Mouse (Mus musculus): ENCODE data around the gene Gpc6.

The Gpc6 gene

DNA sequence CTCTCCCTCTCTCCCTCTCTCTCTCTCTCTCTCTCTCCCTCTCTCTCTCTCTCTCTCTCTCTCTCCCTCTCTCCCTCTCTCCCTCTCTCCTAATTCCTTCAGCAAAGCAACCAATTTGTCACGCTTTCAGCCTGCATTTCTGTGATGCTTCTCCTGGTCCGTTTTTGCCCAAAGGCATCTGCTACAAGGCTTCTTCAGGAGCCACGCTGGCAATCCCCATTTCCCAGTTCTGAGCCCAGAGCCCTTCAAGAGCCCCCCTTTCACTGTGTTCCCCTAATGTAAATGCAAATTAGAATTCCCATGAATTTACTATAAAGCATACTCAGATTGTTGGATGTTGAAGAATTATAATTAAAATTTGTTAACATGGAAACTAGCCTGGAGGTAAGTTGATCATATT lies 686.0 kb downstream of the Gpc6 start:
- no peak for DNase-seq (ENCODE audit: low spot score in 2 of 2)

DNA sequence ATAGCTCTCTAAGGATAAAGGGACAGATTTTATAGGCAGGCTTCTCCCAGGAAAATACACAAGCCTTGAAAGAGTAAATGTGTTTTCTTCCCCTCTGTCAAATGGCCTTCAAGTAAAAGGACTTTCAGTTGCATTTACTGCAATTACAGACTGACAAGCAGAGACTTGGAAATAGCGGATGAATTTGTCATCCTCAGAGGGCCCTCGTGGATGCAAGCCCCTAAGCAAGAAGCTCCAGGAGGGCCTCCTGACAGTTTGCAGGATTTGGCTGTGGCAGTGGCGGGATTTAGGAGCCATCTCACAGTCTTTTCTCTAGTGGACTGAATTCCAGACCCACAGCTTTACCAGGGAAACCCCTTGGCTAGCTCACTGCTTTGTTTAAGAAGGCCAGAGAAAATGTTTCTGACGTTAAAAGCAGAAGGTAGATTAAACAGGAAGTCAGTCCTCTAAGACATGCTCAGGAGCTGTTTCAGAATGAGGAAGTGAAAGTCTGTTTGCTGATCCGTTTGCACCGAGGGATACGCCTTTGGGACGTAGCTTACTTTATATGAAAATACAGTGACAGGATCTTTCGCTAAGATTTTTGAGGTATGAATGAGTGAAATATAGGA lies 700.1 kb downstream of the Gpc6 start:
- no peak for DNase-seq (ENCODE audit: low spot score in 2 of 2)

DNA sequence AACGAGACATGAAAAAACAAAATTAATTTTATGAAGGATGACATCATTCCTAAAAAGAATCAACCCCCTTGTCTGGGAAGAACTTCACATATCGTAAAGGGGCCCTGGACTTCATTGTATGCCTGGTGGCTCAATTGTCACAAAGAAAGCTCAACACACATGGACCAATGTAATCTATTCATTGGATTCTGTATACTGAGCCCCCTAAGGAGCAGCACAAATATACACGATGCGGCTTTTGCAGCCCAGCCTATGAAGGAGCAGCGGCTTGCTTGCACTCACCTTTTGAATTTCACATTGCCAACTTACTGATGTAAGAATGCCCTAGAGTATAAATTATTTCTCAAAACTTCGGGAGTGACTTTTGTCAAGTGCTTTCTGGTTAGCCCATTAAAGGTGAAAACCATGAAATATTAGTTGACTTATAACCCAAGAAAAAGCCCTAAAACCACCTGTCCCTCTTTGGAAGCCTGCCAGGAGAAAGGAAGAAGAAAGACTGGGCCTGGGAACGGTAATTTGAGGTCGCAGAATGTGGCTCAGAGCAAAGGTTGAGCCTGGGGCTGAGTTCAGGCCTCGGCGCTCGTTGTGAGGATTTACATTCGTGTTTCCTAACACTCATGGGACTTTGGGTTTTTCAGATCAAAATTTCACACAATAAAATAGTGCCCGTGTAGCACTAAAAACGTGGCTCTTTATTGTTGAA lies 709.3 kb downstream of the Gpc6 start:
- no peak for DNase-seq (ENCODE audit: low spot score in 2 of 2)

DNA sequence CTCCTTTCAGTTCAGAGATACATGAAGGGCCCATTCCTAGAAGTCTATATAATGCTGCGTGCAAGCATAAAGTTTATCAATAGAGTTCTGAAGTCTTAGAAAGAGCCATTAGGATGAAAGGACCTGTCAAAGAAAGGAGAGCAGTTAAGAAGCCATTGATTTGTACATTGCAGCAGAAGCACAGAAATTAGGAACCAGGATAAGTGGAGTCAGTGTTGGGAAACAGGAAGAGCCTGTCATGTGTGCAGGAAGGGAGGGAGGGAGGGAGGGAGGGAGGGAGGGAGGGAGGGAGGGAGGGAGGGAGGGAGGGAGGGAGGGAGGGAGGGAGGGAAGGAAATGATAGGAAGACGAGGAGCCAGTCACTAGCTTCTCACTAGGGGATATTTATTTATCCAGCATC lies 716.7 kb downstream of the Gpc6 start:
- DNase-seq (ENCODE audit: low spot score in 2 of 2): no peak

DNA sequence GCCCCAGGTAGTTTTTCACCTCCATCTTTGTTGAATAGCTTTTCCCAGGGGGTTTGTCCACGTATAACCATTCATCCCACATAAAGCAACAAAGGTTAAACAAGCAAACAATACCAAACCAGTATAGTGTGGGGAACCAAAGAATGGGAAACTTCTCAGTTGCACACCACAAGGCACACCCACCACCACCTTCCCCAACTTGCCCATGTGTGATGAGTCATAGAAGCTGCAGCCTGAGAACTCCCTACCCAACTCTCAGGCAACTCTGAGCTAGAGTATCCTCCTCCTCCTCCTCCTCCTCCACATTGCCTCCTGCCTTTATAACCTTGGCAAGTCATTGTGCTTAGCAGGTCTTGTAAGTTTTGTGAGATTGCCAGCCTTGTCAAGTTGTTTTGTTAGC lies 718.0 kb downstream of the Gpc6 start:
- DNase-seq (ENCODE audit: low spot score in 2 of 2): no peak

DNA sequence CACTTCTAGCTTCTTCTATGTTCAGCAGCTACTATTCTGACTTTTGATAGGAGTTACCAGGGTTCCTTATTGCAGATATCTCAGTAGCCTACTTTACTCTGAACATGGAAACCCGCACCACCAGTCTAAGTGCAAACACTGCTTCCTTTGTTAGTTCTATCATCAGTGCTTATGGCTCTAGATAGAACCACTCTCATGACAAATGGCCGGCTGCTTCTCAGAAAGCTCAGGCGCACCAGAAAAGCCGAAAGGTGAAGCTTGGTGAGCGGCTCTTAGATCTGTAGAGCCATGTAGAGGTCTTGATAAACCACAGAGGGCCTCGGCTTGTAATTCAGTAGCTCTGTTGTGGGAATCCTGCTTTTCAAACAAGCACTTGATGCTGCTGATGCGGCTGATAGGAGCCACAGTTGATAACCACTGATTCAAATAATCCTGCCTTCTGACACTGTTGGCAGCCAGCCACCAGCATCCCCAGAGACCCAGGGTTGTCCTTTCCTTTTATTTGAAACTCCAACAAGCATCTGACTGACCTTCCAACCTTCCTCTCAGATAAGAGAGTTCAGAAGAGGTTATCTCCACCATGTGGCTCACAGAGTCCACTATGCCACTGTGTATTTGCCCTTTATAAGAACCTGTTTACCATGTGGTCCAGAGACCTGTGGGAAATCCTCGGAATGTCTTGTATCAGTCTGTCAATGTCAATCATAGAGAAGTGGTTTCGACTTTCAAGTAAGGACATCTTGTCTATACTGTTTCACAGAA lies 723.3 kb downstream of the Gpc6 start:
- DNase-seq (ENCODE audit: low spot score in 2 of 2): no peak

DNA sequence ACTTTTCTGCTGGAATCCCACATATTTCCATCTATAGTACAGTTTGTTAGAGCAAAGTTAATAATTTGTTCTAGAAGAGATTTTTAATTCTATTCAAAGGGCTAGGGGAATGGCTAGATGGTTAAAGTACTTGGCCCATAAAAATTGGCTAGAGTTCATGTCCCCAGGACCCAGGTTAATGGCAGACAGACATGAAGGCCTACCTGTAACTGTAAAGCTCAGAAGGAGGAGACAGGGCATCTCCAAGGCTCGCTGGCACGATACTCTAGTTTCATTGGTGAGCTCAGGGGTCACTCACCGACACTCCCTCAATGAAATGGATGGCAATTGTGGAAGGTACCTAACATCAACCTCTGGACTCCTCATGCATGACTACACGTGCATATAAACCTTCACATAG lies 725.0 kb downstream of the Gpc6 start:
- DNase-seq (ENCODE audit: low spot score in 2 of 2): no peak

DNA sequence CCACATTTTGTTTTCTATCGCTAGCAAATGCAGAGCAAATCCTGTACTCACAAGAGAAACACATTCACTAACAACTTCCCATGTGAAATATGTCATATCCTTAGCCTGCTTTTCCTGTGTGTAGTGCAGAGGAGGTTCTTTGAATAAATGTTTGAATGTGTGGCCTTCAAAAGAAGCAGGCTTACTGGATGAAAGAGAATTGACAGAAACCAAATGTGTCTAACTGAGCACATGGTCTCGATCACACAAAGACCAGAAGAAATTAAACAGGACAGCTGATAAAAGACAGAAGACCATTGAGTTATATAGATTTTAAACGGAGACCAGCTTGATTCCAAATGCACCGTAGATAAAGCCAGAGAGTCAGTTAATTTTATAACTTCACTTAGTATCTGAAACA lies 726.2 kb downstream of the Gpc6 start:
- no peak for DNase-seq (ENCODE audit: low spot score in 2 of 2)

DNA sequence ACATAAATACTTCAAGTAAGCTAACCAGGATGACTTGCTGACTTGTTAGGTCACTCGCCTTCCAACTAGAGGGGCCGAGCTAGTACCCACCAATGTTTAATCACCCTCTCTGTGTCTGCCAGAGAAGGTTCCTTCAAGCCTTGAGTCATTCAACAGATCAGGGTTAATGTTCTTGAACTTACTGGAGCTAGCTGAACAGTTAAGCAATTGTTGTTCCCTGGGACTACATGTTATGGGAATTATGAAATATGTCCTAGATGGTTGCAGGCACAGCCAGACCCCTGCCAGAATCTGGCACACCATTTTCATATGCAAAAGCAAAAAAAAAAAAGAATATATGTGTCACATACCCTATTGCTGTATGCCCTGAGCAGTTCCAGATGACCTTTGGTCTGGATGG lies 726.8 kb downstream of the Gpc6 start:
- DNase-seq (ENCODE audit: low spot score in 2 of 2): no peak

DNA sequence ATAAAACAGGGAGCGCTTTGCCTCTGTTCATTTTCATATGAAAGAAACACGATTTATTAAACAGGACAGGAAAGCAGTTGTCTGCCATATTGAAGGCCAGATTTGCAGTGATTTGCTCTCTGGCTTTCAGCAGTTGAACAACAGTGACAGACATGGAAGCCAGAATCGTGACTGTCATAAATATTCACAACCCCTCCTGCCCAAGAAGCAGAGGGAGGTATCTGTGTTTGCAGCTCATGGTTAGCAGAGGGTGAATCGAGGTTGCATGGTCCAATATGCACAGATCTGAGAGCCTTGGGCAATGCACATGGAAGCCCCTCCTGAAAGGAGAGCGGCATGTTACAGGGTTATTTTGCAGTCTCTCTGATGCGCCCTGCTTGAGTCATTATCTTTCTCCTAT lies 730.3 kb downstream of the Gpc6 start:
- DNase-seq (ENCODE audit: low spot score in 2 of 2): no peak

DNA sequence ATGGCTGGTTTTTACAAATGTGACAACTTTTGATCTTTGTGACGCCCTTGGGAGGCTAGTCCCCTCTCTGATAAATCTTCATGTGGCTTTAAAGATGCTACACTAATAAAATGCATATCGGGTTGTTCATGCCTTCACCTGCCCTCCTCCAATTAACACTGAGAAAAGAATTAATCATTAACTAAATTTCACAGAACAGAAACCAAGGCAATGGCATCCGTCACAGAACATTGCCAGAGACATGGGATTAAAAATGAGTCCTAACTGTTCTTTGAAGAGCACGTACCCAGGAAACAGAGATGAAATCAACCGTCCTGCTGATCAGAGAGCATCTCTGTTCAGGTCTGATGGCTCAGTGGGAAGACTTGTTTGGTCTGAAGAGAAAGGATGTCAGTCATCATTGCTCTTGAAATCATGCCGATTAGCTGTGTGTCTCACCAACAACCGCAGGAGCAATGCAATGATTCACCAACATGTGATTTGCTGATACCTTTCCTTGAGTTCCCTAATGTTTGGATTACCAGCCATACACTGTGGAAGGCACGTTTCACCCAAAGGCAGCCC lies 734.2 kb downstream of the Gpc6 start:
- no peak for DNase-seq (ENCODE audit: low spot score in 2 of 2)

DNA sequence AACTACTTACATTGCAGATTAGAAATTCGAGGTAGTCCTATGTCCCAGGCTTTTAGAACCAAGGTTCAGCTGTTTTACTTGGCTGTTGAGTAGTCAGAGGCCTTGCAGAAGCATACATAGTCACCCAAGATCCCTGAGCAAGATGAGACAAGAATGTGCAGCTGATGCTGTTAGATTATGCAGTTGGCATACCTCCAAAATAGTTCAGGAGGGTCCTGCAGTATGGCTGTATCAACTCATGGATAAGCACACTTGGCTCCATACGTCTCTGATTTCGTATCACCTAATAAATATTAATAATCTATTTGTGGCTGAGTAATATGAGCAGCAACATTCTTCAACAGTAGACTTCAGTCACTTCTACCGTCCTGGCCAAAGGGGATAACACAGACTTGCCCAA lies 737.1 kb downstream of the Gpc6 start:
- no peak for DNase-seq (ENCODE audit: low spot score in 2 of 2)

DNA sequence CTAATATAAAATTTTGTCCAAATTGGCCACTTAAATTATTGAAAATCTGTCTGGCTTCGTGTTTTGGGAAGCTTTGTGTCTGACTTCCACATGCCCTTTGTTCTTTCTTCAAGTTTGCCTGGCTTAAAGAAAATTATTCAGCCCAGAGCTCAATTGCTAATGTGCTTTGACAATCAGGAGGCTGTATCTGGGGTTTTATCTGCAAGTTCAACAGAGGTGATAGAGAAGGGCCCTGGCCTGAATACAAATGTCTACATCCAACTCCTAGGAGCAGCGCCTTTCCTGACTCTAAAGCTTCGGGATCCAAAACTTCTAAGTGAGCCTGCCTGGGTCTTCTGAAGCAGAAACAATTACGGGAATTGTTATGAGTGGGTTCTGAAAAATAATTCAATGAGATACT lies 739.7 kb downstream of the Gpc6 start:
- no peak for DNase-seq (ENCODE audit: low spot score in 2 of 2)

DNA sequence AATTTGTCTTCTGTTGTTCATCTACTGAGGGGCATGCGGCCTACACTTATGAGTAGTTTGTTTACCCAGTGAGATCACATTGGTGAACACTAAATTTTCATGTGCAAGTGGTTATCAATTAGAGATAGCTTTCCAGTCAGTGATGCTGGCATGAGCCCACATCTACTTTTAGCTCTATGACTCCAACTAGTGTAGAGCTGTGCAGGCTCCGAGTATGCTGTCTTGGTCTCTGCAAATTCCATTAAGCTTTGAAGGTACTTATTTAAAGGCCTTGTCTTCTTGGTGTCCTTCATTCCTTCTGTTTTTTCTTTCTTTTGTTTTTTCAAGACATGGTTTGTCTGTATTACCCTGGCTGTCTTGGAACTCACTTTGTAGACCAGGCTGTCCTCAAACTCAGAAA lies 741.0 kb downstream of the Gpc6 start:
- no peak for DNase-seq (ENCODE audit: low spot score in 2 of 2)

DNA sequence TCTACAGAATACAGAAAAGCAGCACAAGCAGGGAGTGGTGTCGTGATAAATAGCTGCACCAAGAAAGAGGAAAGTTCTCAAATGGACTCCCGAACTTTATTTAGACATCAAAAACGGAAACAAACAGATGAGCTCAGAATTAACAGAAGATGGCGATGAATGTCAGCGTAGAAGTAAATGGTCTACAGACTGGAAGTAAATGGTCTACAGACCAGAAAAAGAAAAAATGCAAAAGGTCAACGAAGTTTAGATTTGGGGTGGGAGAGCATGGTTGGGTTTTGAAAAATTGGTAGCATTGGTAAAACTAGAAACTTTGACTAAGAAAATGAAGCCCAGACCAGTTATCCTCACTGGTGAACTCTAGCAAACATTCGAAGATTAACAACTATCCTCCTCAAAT lies 748.4 kb downstream of the Gpc6 start:
- no peak for DNase-seq (ENCODE audit: low spot score in 2 of 2)

DNA sequence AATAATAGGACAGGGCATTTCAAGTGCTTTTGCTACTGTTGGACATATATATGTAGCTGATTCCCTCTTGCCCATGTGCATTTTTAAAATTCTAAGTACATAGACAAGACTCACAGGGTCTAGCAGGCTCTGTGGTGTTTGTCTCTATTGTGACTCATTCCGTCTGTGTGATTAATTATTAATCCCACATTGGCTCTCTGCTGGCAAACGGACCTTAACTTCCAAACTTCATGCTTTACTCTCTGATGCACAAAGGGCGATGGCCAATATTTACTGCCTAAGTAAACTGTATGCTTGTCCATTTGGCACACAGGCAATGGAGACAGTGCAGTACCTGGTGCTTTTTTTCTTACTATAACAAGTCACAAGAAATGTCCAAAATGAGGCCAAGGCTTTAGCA lies 749.4 kb downstream of the Gpc6 start:
- no peak for DNase-seq (ENCODE audit: low spot score in 2 of 2)

DNA sequence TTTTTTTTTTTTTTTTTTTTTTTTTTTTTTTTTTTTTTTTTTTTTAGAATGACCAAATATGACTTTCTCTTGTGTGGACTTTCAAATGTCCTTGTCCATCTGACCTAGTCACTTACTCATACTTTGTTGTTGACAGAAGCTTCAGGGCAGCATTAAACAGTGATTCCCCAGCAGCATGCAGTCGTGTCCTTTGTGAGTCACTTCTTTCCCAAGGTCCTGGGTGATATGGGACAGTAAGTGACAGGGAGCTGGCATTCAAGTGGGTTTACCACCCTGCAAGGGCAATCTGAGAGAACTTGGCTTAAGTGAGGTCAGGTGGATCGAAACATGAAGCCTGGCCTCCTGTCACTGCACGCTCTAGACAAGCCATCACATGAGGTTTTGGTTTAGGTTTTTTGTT lies 754.8 kb downstream of the Gpc6 start:
- no peak for DNase-seq (ENCODE audit: low spot score in 2 of 2)

DNA sequence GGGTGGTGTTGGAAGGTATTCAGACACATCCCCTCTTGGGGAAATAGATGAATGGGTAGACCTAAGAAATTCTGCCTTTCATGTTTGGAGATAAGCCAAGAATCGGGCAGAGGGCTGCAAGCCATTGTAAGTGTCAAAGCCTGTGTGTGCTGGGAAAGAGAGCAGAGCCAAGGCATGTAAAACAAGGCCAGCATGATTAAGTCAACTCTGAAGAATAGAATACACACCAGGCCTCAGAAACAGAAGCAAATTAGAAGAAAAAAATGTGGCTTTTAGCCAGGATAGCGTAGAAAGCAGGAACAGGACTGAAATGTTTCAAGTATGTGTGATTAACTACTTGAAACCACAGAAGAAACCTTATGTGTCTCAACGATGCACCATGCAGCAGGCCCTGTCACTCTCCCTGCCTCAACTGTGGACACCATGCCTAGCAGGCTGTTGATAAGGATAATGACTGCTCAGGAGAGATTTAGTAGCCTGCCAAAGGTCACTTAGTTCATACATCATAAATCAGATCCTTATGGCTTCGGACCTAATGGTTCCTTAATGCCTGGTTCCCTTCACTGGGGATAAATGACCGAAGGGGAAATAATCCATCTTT lies 756.3 kb downstream of the Gpc6 start:
- no peak for DNase-seq (ENCODE audit: low spot score in 2 of 2)

DNA sequence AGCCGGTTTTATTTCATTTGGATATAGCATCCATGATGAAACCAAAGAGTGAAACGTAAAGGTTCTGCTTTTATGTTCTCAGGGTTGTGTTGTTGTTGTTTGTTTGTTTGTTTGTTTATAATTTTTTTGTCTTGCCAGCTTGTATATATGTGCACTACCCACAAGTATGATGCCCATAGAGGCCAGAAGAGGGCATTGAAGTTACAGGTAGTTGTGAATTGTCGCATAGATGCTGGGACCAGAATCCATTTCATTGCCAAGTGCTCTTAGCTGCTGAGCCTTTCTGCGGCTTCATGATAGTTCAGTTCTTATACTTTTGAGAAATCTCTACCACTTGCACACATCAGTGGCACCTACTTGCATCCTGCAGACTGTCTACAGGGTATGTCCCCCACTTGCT lies 758.0 kb downstream of the Gpc6 start:
- DNase-seq (ENCODE audit: low spot score in 2 of 2): no peak

DNA sequence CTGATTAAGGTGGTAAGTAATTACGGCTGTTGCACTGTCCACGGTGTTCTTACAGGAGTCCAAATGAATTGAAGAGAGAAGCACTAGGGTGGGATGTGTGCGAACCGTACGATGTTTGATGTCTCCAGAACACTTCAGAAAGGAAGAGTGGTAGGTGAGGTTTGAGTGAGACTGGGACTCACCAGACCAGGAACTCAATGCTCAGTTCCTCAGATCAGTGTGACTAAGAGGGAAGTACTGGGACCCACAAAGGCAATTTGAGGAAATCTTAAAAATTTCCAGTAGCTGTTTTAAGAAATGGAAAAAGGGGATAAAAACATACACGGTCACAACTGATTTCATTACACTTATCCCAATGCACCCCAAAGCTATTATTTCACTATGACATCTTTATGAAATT lies 764.7 kb downstream of the Gpc6 start:
- no peak for DNase-seq (ENCODE audit: low spot score in 2 of 2)

DNA sequence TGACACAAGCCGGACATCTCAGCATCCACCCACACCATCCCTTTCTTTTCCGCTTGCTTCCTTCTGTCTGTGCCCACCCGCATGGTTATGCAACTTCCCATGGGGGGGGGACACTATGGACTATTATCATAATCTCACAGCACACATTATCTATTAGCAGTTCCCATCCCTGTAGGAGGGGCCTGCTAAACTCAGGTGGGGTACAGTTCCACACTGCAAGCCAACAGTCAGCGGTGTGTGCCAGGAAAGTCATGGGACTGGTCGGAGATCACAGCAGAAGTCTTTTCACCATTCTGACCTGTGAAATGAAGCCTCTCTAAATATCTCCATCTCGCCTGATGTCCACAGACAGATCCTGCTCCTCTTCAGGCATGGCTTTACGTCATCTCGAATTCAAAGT lies 770.5 kb downstream of the Gpc6 start:
- DNase-seq (ENCODE audit: low spot score in 2 of 2): no peak

DNA sequence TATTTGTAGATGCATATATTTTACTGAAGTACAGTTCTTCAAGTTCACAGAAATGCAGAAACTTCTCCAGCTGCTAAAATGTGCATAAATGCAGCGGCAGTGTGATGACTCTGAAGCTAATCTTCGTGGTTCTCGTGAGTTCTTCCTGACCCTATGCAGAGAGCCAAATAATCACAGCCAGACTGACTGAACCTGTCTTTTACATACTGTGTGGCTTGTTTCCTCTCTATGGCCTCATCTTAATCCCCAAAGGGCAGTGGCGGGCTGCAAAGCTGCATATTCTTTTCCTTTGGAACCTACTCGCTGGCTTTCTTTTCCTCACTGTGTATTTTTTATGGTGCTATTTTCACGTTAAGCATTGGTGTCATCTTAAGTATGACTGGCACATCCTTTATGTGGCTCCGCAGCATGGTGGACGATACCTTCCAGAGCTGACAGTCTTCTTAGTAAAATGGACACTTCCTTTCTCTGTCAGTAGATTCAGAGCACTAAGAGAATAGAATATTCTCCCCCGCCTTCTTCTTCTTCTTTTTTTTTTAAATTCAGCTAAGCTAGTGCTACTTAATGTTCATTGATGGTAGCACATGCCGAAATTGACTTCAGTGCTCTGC lies 775.7 kb downstream of the Gpc6 start:
- no peak for DNase-seq (ENCODE audit: low spot score in 2 of 2)

Data from frontal cortex, postnatal 36 days (tissue).